Mouse (Mus musculus) spleen, adult 18-20 months (tissue): ENCODE data around the gene Bean1.
A peak's percentile ranks its signal among the peaks of the same experiment; 100 is the strongest.

ENCODE experiments used
- DNase-seq, 2 experiments: peaks; one replicate each; pipeline ENCODE4 v3.0.0; 2022; ENCODE audit warnings: mixed read lengths in 2 of 2

The Bean1 gene

DNA sequence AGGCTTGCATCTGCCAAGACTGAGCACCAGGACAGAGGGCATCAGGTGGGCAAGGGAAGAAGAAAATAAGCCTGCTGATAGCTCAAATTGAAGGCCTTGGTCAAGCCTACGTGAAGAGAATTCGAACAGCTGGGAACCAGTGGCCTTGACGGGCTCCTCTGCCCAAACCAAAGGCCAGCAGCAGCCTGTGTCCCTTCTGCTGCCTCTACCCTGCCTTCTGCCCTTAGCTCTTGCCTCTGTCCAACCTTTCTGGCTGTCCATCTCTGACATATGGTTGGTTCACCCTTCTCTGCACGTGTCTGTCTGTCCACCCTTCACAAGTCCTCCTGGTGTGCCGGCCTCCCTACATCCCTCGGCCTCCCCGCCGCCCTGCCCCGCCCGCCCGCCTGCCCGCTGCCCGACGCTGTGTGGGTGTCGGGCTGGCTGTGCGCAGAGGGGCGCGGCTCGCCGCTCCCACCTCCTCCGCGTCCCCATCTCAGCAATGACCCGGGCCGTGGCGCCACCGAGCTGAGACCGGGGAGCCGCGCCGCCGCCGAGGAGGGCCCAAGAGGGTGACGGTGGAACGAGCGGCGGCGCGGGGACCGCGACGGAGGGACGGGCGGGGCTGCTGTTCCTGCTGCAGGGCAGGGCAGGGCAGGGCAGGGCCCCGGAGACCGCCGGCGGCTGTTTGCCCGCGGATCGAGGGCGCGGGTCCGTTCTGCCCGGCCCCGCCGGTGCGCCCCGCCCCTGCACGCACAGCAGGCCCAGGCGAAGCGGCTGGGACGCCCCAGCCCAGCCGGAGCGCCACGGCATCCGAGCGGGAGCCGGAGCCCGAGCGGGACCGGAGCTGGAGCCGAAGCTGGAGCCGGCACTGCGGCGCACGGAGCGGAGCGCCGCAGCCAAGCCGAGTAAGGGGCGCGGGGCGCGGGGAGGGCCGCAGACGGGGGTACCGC lies at the start of gene Bean1:
Gene Bean1 (plus strand): TSS at position 325 of the 932 bp plus-strand sequence.
- peak; percentile 30 to 39 for DNase-seq

DNA sequence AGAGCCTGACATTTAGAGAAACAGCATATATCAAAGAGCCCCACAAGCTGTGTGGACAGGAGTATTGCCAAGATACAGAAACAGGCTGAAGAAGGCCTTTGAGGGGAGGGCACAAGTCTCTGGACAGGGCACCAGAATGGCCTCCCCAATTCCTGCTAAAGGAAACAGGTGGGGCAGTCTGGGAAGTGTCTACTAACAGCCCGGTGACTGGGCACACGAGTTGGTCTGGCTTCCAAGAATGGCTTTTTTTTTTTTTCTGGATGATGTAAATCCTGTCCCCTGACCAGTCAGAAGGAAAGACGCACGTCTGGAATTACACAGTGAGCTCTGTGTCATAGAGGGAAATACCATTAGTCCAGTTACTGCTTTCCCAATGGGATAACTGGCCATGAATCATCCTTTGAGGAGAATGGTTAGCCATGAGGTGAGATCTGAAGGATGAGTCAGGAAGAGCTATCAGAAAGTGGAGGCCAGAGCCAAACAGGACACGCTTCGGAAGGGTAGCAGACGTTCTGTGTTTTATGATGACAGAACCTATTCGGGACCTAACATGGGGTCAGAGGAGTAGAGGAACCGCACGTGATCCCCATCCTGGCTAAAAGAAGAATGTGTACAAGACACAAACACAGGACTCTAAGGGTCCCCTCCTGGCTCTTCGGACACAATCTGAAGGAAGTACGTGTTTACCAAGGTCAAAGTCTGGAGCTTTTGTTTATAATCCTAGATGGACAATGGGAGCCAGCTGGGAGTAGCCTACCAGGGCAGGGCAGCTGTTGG lies 48.4 kb upstream of the Bean1 start:
- no peak for DNase-seq

- DNase-seq = no peak
Measured at GRCm38 (mm10) chr8:104123080-104123657, 47.1 kb upstream of the Bean1 start.

- DNase-seq = no peak
Measured at GRCm38 (mm10) chr8:104124534-104124933, 45.7 kb upstream of the Bean1 start.

- DNase-seq = peak; percentile 28 to 30
Measured at GRCm38 (mm10) chr8:104127160-104127883, 42.9 kb upstream of the Bean1 start.

DNA sequence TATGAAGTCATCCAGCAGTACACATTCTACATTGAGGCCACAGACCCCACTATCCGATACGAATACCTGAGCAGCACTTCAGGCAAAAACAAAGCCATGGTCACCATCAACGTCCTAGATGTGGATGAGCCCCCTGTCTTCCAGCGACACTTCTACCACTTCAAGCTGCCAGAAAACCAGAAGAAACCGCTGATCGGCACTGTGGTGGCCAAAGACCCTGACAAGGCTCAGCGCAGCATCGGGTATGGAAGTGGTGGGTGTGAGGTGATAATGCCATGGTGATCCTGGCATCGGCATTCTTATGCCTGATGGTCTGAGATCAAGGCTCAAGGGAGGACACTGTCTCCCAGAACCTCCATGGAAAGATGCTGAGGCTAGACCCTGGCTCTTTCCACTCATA lies 39.3 kb upstream of the Bean1 start:
- DNase-seq = no peak

DNA sequence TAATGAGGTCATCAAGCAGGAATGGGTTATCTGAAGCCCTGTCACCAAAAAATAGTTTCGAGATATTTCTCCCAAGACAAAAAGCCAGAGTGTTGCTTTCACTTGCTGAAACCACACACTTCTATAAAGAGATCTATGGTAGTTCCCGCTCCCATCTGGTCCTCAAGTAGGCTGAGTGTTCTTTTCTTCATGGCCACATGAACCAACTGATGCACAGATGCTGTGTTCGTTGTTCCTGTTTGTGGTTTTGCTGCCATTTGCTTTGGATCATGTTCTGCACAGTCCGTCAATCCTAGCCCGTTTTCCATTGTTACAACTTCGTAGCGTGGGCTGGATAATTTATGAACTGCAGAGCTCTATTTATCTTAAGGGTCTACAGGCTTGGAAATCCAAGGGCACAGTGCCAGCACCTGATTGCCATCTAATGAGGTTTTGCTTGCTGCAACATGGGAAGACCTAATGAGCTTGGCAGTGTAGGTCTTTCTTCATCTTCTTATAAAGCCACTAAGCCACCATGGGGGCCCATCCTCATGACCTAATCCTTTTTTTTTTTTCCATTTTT lies 38.7 kb upstream of the Bean1 start:
- no peak for DNase-seq

GRCm38 (mm10) chr8:104134521-104134920 lies 35.7 kb upstream of the Bean1 start:
- DNase-seq = peak in 1 of 2 experiments; percentile 0

GRCm38 (mm10) chr8:104136277-104136676 lies 34.0 kb upstream of the Bean1 start:
- no peak for DNase-seq

DNA sequence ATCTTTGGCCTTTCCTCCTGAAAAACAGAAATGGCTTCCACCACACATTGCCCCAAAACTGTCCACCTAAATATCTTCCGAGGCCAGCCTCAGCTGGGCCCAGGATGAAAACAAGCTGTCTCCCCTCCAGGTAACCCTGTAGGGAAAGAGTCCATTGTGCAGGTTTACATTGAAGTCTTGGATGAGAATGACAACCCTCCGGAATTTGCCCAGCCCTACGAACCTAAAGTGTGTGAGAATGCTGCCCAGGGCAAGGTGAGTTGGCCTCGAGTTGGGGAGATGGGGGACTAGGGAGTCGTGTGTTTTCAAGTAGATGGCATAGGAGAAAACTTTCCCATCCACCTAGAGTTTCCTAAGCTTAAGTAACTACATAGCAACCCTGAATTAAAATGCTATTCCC lies 32.6 kb upstream of the Bean1 start:
- no peak for DNase-seq

GRCm38 (mm10) chr8:104140611-104141010 lies 29.6 kb upstream of the Bean1 start:
- DNase-seq = no peak

GRCm38 (mm10) chr8:104142415-104142814 lies 27.8 kb upstream of the Bean1 start:
- DNase-seq = no peak

- no peak for DNase-seq
Measured at GRCm38 (mm10) chr8:104143379-104143778, 26.9 kb upstream of the Bean1 start.

- DNase-seq = no peak
Measured at GRCm38 (mm10) chr8:104144434-104145216, 25.6 kb upstream of the Bean1 start.

DNA sequence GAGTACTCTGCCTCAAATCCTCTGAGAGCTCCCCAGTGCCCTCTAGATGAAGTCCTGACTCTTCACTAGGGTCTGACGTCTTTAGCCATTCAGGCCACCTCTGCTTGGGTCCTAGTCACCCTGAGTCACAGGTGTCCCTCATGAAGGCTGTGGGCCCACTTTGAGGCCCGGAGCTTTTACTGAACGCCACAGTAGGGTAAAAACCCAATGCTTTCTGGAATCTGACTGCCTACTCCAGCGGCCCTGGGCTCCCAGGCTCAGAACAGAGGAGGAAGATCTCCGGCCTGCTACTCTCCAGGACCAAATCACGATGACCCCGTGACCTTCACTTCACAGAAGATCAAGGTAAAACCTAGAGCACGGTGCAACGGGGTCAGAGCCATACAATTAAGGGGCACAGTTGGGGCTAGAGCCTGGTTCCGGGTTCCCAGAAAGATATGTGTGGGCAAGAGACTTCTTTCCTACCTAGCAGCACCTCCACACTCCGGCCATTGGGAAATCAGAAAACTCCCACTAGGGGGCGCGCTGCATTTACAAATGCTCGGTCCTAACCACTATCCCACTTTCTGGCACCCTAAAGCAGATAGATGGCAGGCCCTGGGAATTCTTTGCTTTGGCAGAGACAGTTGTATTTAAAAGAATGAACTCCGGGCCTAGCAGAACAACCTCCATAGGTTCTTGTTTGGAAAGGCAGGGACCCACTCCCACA lies 24.1 kb upstream of the Bean1 start:
- DNase-seq = peak; percentile 57 to 86

GRCm38 (mm10) chr8:104146717-104147494 lies 23.3 kb upstream of the Bean1 start:
- DNase-seq = no peak

- no peak for DNase-seq
Measured at GRCm38 (mm10) chr8:104147947-104148346, 22.3 kb upstream of the Bean1 start.

GRCm38 (mm10) chr8:104160731-104161130 lies 9.5 kb upstream of the Bean1 start:
- DNase-seq = no peak

GRCm38 (mm10) chr8:104169461-104169860 lies 781 bp upstream of the Bean1 start:
- DNase-seq = no peak

DNA sequence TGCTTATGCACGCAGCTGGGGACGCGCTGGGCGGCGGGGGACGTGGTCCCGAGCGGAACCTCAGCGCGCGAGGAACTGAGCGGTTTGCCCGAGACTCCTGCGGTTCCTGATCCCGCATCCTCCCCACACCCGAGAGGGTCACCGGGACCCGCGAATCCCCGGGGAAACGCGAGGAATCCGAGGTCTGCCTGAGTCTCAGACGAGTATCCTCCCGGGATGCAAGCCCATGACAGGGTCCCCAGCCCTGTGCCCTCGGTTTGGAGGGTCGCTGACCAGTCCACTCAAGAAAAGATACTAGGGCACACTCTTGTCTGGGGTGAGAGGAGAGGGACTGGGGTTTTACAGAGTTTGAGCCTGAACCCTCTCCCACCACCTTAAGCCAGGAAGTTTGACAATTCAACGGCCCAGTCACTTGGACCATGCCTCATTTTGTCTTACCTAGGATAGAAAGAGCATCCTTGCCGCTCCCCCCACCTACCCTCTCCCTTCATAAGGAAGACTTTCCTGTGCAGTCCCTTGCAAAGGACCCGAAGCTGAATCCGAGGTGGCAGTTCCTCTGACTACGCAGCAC lies 893 bp downstream of the Bean1 start:
- no peak for DNase-seq
